Mouse (Mus musculus): ENCODE results near the gene Sh3d19. TPM values are rescaled to one million over a fixed set of nuclear protein-coding genes. Genes with fewer than 3 reads are reported as not detected.

Sh3d19 gene
- total RNA-seq (2021), result 10 to 100 TPM; 18.1 to 21.2 TPM
- long read RNA-seq, partial matches to known transcripts, result 0 of 5 reads
- long read RNA-seq, other reads (novel, unspliced or antisense), result 5 of 5 reads

DNA sequence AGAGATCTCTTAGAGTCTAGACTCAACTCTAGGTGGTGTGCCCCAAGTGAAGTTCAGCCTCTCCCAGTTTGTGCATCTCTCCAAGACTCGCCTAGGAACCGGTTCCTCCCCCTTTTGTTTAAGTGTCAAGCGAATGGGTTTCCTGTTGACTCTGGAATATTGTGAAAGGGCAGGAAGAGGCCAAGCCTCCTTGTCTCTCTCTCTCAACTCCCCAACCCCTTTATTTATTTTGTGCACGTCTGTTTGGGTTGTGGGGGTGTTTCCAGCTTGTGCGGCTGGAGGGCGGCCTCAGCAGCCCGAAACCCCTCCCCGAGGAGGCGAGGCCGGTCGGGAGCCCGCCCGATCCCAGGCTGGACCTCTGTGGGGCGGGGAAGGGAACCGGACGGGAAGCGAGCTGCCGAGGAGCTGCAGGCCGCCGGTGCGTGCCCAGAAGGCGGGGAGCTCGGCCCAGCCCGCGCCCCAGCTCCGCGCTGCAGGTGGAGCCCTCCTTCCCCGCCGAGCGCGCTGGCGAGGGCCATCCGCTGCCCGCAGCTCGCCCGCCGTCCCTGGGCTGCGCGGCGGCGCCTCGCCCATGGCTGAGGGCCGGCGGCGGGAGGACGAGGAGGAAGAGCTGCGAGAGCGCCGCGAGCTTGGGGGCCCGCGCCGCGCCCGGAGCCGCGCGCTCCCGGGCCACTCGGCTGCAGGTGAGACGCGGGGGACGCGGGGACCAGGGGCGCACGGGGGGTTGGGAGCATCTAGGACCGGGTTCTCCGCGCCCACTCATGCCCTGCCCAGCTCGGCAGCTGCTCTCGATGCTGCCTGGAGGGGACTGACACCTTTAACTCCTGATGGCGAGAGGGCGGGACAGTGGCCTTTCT lies at the start of gene Sh3d19:
Sh3d19 (plus strand) TSS at position 368 of the 857 bp plus-strand sequence.
- peak; percentile 63 to 68 for DNase-seq (ENCODE audit: low spot score in 2 of 2)

- DNase-seq (ENCODE audit: low spot score in 2 of 2), result no peak
Observed at GRCm38 (mm10) chr3:85922331-85922730, 48.6 kb upstream of the Sh3d19 start.

GRCm38 (mm10) chr3:85923343-85923742 lies 47.6 kb upstream of the Sh3d19 start:
- peak in 1 of 2 experiments; percentile 8 for DNase-seq (ENCODE audit: low spot score in 2 of 2)

DNA sequence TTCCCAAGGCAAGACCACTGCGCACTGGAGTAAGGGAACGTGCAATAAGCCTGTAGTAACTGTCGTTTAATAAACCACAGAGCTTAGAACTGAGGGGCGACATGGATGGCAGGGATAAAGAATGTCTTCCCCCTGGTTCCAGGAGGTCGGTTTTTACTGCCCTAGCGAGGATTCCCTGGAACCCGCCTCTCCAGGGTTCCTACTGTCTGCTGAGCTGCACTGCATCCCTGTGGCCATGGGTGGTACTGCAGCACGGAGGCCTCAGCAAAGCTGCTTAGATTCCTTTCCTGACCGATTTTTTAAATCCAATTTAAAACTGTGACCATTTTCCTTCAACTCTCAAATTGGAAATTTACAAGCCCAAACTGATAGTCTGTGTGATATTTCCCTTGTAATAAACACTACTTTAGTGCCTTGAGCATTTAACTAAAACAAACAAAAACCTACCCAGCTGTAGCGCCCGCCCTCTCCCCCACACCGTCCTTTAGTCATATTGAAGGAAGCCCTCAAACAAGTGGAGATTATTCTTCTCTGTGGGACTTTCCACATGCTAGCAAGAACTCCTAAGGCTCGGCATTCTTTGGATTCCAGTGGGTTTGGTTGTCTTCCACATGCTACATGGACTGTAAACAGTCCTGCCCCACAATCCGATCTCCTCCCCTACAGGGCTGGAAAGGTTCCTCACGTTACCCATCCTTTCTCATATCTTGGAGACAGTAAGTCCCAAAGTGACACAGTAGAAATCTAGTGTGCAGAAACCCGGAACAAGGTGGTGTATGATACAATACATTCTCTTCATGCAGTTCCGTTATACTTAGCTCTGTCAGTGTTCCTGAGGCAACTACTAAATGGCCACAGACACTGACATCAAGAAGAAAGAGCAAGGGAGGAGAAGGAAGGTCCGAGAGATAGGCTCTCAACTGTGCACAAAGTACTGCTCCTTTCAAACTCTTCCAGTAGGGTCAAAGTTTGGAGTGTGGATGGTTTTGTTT lies 46.7 kb upstream of the Sh3d19 start:
- DNase-seq (ENCODE audit: low spot score in 2 of 2), result peak; percentile 69 to 91

DNA sequence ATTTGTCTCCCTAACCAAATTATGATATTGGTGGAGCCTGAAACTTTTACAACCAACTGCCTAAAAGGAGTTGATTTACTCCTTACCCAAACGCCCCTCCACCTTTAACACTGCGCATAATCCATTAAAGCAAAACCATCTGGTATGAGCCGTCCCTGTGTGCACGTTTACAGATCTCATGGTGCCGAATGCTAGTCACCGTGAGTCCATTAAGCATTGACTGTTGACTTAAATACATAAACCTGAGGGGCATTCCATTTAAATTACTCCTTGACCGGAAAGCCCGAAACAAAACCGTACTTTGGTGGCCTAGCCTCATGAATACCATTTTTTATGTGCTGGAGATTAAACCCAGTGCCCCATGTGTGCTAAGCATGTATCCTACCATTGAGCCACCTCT lies 43.6 kb upstream of the Sh3d19 start:
- no peak for DNase-seq (ENCODE audit: low spot score in 2 of 2)

- DNase-seq (ENCODE audit: low spot score in 2 of 2), result peak; percentile 19 to 58
Observed at GRCm38 (mm10) chr3:85928140-85928611, 42.7 kb upstream of the Sh3d19 start.

DNA sequence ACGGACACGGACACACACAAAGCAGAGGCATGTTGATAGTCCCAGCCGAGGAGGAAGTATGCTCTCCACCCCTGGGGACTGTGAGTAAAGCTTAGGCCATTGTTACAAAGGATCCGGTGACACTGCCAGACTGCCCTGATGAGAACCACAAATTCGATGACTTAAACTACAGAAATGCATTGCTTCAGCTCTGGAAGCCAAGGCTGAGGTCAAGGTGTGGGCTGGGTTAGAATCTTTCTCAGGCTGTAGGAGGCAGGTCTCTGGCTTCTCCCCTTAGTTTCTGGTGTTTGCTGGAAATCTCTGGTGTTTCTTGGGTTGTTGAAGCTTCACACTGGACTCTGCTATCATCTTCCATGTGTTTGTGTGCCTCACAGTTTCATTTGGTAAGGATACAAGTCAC lies 41.2 kb upstream of the Sh3d19 start:
- DNase-seq (ENCODE audit: low spot score in 2 of 2), result no peak

DNA sequence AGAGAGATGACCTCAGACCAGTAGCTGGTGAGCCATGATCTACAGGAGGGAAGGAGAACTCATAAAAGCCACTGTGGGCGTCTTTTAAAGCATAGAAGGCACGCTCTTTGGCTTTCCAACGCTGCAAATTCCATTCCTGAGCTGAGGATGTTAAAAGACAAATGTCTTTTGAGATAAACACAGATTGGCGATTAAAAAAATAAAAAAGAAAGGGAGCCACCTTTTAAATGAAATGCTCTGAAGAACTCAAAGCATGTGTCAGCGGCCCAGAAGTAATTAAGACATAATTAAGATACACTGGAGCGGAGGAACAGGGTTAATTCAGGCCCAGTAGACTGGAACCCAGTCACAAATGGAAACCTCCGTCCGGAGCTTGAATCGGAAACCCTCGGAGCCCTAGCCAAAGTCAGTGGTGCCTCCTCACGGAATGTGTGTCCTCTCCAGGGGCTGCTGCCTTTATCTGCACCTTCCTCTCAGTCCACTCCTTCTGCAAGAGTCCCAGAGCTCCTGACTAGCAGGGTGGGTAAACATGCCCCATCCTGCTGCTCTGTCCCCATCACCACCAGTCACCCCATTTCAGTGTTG lies 40.1 kb upstream of the Sh3d19 start:
- no peak for DNase-seq (ENCODE audit: low spot score in 2 of 2)

DNA sequence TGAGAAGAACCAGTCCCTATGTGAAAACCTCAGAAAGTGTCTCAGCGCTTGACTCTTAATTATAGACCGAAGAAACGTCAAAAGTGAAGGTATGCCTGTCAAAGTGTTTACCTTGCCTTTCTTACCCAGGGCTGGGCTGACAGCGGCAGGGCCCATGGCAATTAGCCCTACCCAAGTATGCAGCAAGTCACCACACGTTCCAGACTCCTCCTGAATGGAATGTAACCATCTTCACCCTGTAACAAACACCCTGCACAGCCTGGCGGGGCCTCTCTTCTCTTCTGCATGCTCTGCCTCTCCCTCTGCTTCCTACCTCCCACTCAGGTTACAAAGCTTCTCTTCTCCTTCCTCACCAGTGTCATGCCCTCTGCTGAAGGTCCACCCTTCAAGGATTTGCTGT lies 39.0 kb upstream of the Sh3d19 start:
- no peak for DNase-seq (ENCODE audit: low spot score in 2 of 2)

DNA sequence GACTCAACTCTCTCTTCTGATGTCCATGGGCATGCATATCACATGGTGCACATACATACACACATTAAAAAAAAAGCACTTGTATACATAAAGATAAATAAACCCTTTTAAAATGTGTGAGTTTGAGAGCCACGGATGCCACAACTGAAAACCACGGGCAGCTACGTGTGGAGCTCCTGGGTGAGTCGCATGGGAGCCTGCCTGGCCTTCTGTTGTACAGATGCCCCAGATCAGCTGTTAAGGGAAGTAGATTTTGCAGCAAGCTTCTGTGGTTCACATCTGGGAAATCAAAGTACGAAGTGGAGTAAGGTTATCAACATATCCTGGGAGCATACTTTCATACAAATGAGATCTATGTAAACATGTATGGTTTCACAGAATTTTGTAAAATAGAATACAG lies 37.3 kb upstream of the Sh3d19 start:
- DNase-seq (ENCODE audit: low spot score in 2 of 2), result no peak

- DNase-seq (ENCODE audit: low spot score in 2 of 2), result no peak
Observed at GRCm38 (mm10) chr3:85950914-85951313, 20.0 kb upstream of the Sh3d19 start.

- DNase-seq (ENCODE audit: low spot score in 2 of 2), result no peak
Observed at GRCm38 (mm10) chr3:85952696-85953283, 18.1 kb upstream of the Sh3d19 start.

- peak in 1 of 2 experiments; percentile 54 for DNase-seq (ENCODE audit: low spot score in 2 of 2)
Observed at GRCm38 (mm10) chr3:85955269-85955668, 15.6 kb upstream of the Sh3d19 start.

GRCm38 (mm10) chr3:85955704-85956103 lies 15.2 kb upstream of the Sh3d19 start:
- no peak for DNase-seq (ENCODE audit: low spot score in 2 of 2)

- DNase-seq (ENCODE audit: low spot score in 2 of 2), result no peak
Observed at GRCm38 (mm10) chr3:85959669-85960068, 11.2 kb upstream of the Sh3d19 start.

- DNase-seq (ENCODE audit: low spot score in 2 of 2), result no peak
Observed at GRCm38 (mm10) chr3:85961134-85961533, 9.8 kb upstream of the Sh3d19 start.

DNA sequence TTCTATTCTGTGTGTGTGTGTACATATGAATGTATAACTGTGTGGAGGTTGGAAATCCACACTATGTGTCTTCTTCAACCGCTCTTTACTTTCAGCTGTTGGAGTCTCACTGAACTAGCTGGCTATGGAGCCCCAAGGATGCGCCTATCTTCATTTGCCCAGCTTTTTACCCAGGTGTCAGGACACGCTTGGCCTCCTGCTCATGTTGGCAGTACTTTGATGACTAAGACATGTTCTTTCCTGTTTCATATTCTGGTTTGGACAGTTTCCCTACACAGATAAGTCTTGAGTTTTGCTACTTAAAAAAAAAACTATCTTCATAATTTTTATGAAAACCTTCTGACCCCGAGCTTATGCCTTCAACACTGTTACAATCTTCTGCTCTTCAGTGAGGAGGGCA lies 5.4 kb upstream of the Sh3d19 start:
- DNase-seq (ENCODE audit: low spot score in 2 of 2), result no peak

DNA sequence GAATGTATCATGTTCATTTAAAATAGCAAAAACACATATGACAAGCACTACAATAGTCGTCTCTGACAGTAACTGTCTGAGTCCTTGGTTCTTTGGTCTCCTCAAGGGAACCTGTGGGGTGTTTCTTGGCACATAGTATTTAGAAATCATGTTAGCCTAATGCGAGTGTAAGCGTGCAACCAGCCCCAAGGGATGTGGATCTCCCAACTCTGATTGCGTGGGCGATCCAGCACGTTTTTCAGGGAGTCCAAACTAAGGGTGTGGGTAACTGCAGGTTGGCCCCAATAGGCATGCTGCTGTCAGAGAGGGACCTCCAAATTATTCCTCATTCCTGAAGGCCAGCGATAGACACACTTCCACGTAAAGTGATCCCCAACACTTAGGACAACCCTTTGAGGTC lies 1.9 kb upstream of the Sh3d19 start:
- no peak for DNase-seq (ENCODE audit: low spot score in 2 of 2)

- no peak for DNase-seq (ENCODE audit: low spot score in 2 of 2)
Observed at GRCm38 (mm10) chr3:85971599-85971975, 678 bp downstream of the Sh3d19 start.

- DNase-seq (ENCODE audit: low spot score in 2 of 2), result no peak
Observed at GRCm38 (mm10) chr3:85973376-85974140, 2.6 kb downstream of the Sh3d19 start.

Measured in layer of hippocampus, adult 18-20 months (tissue).